Mouse (Mus musculus) hindbrain, embryonic 14.5 days (tissue): Measurements from ENCODE around the gene Pbx1. TPM values are rescaled to one million over a fixed set of nuclear protein-coding genes. Genes with fewer than 3 reads are reported as not detected.

Experiments used
- ATAC-seq: fragments of 200-750 bp; cut with Nextera tagmentation; 2 replicates; pipeline ENCODE4 v1.8.0; 2017; ENCODE audit warnings: moderate number of reproducible peaks, mild to moderate bottlenecking, moderate TSS enrichment, moderate library complexity; ENCODE audit not compliant: low FRiP score
- DNase-seq: peaks from one replicate; pipeline ENCODE4 v3.0.0-alpha.2; 2015; ENCODE audit warnings: low spot score
- H3K27ac ChIP-seq: fragments of 300-500 bp; sonication (generic); 2 replicates; pipeline ENCODE4 v1.5.1; 2014; ENCODE audit warnings: mild to moderate bottlenecking, moderate library complexity
- H3K27me3 ChIP-seq: fragments of 300-500 bp; sonication (generic); 2 replicates; pipeline ENCODE4 v1.6.1; 2014; ENCODE audit warnings: mild to moderate bottlenecking, low read length, mixed read lengths; ENCODE audit not compliant: control insufficient read depth, insufficient read depth
- H3K36me3 ChIP-seq: fragments of 300-500 bp; sonication (generic); replicated peaks from 2 replicates; pipeline ENCODE4 v1.6.1; 2014; ENCODE audit not compliant: control insufficient read depth, insufficient read depth
- H3K4me1 ChIP-seq: fragments of 300-500 bp; sonication (generic); replicated peaks from 2 replicates; pipeline ENCODE4 v1.6.1; 2014; ENCODE audit warnings: antibody characterized with exemption, low read length, mixed read lengths; ENCODE audit not compliant: control insufficient read depth, insufficient read depth
- H3K4me2 ChIP-seq: fragments of 300-500 bp; sonication (generic); replicated peaks from 2 replicates; pipeline ENCODE4 v1.6.1; 2014; ENCODE audit warnings: mild to moderate bottlenecking, moderate library complexity
- H3K4me3 ChIP-seq: fragments of 300-500 bp; sonication (generic); replicated peaks from 2 replicates; pipeline ENCODE4 v1.5.1; 2014; ENCODE audit warnings: mild to moderate bottlenecking, low read length
- H3K9ac ChIP-seq: fragments of 300-500 bp; sonication (generic); 2 replicates; pipeline ENCODE4 v1.6.1; 2014
- H3K9me3 ChIP-seq: fragments of 300-500 bp; sonication (generic); 2 replicates; pipeline ENCODE4 v1.6.1; 2016; ENCODE audit warnings: low read length; ENCODE audit not compliant: control insufficient read depth
- WGBS: fragments of 180-500 bp; shearing (Covaris S2); extraction: QIAGEN DNeasy Blood & Tissue Kit; methylation state at CpG from one replicate; pipeline ENCODE4 v1.1.7; 2014; 5-methylcytosine and 5-hydroxymethylcytosine counted together
- polyA plus RNA-seq: library from polyadenylated mRNA; unstranded; fragments of >200 nt; fragmentation: Nextera tagmentation; extraction: Ambion mirVana; gene quantifications from 2 replicates; pipeline ENCODE4 v1.2.1, GENCODE M21; 2014

Pbx1 gene
- polyA plus RNA-seq, 1 experiment from 2014 or later = 46.3 TPM

DNA sequence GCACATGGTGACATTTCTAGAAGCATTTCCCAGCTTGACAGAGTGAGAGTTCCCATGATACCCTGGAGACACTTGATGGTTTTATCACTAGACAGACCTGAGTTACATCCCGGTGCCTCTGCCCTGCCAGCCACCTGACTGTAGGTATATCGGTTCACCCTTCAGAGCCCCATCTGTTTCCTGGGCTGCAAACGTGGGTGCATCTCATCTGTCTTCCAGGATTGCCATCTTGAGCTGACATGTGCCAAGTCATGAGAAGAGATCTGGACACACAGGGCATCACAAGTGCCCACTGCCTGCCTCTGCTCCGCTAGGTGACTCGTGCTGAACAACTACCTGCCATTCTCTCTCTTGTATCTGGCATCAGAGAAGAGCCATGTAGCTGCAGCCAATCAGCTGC, 196.0 kb downstream of the Pbx1 start:
- no peak overlapping the region for H3K4me3 ChIP-seq
- no peak overlapping the region for H3K9ac ChIP-seq
- no peak overlapping the region for H3K27ac ChIP-seq
- no peaks in the 10 kb centered on the region for H3K27me3 ChIP-seq
- no peaks in the 10 kb centered on the region for H3K36me3 ChIP-seq
- H3K4me1 ChIP-seq = peaks cover 18% of the 10 kb centered on the region
- DNase-seq (no peak), ATAC-seq (no peak)
- whole genome bisulfite sequencing = 86% methylated on average over 5 of the region's 5 CpGs
- H3K4me2 ChIP-seq = no peak overlapping the region
- no peaks in the 10 kb centered on the region for H3K9me3 ChIP-seq

DNA sequence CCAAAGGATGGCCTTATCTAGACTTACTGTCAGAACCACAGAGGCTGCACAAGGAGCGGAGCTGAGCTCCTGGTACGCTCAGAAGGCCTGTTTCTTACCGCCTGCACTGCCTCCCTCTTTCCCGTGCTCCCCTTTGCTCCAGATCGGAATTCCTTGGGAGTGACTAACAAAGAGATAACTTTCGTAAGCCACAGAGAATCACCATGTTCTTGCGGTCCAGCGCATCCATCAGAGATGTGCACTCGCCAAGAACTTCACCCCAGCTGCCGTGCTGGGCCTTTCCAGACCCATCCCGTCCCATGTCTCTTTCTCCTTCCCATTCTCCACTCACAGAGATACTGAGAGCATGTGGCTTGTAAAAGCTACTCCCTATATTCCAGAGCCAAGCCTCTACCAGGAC, 197.7 kb downstream of the Pbx1 start:
- no peaks in the 10 kb centered on the region for H3K9me3 ChIP-seq
- H3K4me3 ChIP-seq = no peak overlapping the region
- H3K4me2 ChIP-seq = no peak overlapping the region
- ATAC-seq = no peak
- H3K27ac ChIP-seq = no peak overlapping the region
- peaks cover 20% of the 10 kb centered on the region for H3K4me1 ChIP-seq
- DNase-seq = no peak
- no peaks in the 10 kb centered on the region for H3K27me3 ChIP-seq
- 63% methylated on average over 11 of the region's 11 CpGs for WGBS
- no peak overlapping the region for H3K9ac ChIP-seq
- H3K36me3 ChIP-seq = no peaks in the 10 kb centered on the region

DNA sequence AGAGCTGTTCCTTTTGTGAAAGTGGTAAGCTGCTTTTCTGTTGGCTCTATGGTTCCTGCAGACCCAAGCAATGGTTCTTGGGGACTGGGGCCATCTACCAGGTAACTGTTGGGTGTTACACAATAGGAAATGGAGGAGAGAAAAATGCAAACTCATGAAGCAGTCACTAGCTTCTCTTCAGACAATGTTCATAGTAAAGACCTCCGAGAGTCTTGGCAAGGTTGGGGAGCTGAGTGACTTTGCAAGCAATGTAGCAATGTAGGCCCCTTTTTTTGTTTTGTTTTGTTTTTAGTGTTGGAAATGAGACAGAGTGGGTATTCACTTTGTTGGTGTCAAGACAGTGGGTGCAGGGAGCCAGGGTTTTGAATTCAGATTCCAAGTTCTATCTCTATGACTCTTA, 198.9 kb downstream of the Pbx1 start:
- H3K9ac ChIP-seq = no peak overlapping the region
- H3K27me3 ChIP-seq = no peaks in the 10 kb centered on the region
- ATAC-seq (no peak), DNase-seq (no peak)
- H3K27ac ChIP-seq = no peak overlapping the region
- no peak overlapping the region for H3K4me3 ChIP-seq
- peaks cover 20% of the 10 kb centered on the region for H3K4me1 ChIP-seq
- 85% methylated on average over 1 of the region's 1 CpGs for WGBS
- no peaks in the 10 kb centered on the region for H3K9me3 ChIP-seq
- no peaks in the 10 kb centered on the region for H3K36me3 ChIP-seq
- no peak overlapping the region for H3K4me2 ChIP-seq

DNA sequence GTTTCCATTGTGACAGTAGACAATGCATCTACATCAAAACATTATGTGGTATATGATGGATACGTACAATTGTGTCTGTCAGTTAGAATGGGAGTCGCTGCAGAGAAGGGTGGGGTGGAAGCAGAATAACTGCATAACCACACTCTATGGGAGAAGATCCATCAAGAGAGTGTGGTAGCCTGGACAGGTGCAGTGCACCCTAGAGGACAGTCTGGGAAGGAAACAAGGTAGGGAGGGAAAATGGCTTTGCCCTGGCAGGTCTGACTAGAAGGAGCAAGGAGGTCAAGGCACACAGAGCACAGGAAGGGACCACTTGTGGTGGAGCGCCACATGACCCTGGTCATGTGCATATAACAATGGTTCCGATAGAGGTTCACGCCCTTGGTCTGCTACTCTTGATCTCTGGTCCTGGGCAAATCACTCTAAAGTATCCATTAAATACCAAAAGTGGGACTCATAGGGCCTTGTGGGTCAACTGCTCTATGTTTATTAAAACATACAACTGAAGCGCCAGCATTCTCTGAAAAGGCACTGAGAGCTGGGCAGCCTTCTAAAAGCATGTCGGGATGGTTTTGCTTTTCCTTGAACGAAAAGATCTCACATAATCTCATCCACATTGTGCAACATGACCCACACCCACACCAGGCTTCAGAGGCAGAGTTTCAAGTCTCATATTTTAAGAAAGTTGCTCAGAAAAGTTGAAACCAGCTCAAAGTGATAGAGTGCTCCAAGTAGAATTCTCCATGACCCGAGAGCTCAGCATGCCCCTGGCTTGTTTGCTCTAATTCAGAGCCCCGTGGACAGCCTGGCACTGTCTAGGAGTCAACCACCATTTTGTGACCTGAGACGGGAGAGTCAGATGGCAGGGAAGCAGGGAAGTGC, 200.3 kb downstream of the Pbx1 start:
- Histone ChIP-seq H3K9me3 (no peaks in the 10 kb centered on the region), H3K4me3 (no peak overlapping the region), H3K27ac (0 out of 2 replicates have a peak overlapping the region, but pooled peaks have one; percentile 65), H3K27me3 (no peaks in the 10 kb centered on the region), H3K36me3 (no peaks in the 10 kb centered on the region), H3K9ac (no peak overlapping the region), H3K4me1 (peaks cover 14% of the 10 kb centered on the region), H3K4me2 (no peak overlapping the region)
- DNase-seq (no peak), ATAC-seq (no peak)
- WGBS = 92% methylated on average over 11 of the region's 11 CpGs

DNA sequence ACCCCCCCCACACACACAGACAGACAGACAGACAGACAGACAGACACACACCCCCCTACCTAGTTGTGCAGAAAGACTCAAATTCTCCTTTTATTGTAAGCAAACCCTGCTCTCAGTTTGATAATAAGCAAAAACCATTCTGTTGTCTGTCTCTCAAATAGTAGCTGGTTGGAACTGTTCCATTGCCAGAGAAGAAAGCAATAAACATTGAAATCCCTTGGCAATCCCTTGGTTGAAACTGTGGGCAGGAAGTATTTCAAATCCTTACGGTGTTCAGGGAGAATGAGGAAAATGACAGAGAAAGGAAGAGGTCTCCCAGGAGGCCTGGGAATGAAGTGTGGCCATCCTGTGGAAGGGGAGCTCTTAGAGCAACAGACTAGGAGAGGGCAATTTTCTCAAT, 201.2 kb downstream of the Pbx1 start:
- H3K27ac ChIP-seq = peak overlapping the region; percentile 65
- no peak overlapping the region for H3K4me3 ChIP-seq
- no peaks in the 10 kb centered on the region for H3K9me3 ChIP-seq
- no peak for DNase-seq
- H3K36me3 ChIP-seq = no peaks in the 10 kb centered on the region
- no peak overlapping the region for H3K9ac ChIP-seq
- H3K4me2 ChIP-seq = no peak overlapping the region
- 11% methylated on average over 1 of the region's 1 CpGs for WGBS
- no peaks in the 10 kb centered on the region for H3K27me3 ChIP-seq
- peaks cover 19% of the 10 kb centered on the region for H3K4me1 ChIP-seq
- no peak for ATAC-seq

DNA sequence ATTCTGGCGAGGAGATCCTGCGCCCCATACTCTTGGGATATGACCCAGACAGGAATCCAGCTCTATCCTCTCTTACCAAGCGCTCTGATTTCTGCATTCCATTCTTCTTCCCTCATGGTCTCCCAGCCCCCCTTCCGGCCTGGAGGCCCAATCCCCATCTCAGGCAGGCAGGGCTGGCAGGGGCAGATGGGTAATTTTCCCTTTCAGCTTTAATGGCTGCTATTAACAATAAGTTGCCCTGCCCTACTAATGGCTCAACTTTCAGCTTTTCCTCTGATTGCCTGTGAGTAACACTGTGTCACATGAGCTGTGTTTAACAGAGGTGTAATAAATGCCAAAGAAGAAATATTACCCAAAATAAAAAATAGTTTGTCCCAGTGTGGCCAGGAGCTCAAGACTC, 201.9 kb downstream of the Pbx1 start:
- peaks cover 19% of the 10 kb centered on the region for H3K4me1 ChIP-seq
- H3K36me3 ChIP-seq = no peaks in the 10 kb centered on the region
- H3K9ac ChIP-seq = no peak overlapping the region
- peak overlapping the region; percentile 65 for H3K27ac ChIP-seq
- DNase-seq = no peak
- no peak for ATAC-seq
- no peaks in the 10 kb centered on the region for H3K9me3 ChIP-seq
- no peak overlapping the region for H3K4me2 ChIP-seq
- H3K4me3 ChIP-seq = no peak overlapping the region
- WGBS = 47% methylated on average over 4 of the region's 4 CpGs
- H3K27me3 ChIP-seq = no peaks in the 10 kb centered on the region

DNA sequence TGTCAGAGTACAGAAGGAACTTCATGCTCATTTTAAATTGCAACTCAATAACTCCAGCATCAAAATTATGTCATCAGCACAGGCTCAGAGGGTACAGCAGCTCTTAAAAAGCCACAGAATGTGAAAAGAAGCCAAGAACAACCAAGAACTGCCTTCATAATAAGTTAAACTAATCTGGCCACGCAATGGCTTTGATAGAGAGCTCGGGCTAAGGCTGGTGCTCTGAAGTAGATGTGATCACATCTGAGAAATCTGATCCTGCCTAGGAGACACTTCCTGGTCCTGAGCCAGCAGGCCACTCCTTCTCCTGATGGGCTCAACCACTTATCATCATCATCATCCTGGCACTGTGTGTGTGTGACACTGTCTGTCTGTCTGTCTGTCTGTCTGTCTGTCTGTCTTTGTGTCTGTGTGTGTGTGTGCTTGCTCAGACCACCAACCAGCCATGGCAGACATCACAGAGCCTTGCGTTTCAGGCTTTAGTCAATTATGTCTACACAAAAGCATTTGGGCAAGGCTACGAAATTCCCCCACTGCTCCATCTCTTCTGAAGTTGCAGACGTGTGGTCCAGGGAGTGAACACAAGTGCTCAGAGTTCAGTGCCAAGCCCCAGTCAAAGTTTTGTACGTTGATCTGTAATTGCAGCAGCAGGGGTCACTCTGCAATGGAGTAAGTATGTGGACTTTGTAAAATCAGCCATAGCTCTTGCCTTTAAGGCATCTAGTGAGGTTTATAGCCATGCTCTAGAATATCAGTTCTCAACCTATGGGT, 203.1 kb downstream of the Pbx1 start:
- no peak overlapping the region for H3K27ac ChIP-seq
- 78% methylated on average over 6 of the region's 6 CpGs for WGBS

DNA sequence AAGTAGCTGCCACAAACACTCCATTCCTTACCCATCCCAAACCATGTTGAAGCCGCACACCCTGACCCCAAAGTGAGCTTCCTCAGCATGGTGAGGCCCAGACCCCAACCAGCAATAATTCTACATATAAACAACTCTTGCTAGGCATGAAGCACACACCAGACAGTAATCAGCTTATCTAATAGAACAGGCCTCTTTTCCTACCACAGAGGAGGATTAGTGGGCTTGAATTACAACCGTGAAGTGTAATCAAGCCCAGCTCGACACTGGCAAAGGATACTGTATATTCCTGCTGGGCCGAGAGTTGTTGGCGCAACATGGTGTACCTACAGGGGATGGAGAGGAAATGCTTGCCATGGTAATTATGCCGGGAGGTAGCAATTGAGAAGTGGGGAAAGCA, 205.9 kb downstream of the Pbx1 start:
- no peaks in the 10 kb centered on the region for H3K9me3 ChIP-seq
- no peaks in the 10 kb centered on the region for H3K36me3 ChIP-seq
- H3K4me2 ChIP-seq = no peak overlapping the region
- DNase-seq (no peak), ATAC-seq (peak; percentile 47; the same call in 1 of the 2 replicates)
- no peak overlapping the region for H3K27ac ChIP-seq
- WGBS = 40% methylated on average over 6 of the region's 6 CpGs
- no peak overlapping the region for H3K9ac ChIP-seq
- peaks cover 25% of the 10 kb centered on the region for H3K4me1 ChIP-seq
- H3K4me3 ChIP-seq = no peak overlapping the region
- no peaks in the 10 kb centered on the region for H3K27me3 ChIP-seq

More for the DNA sequence above, 203.1 kb downstream of the Pbx1 start:
- H3K4me2 ChIP-seq = no peak overlapping the region
- DNase-seq (no peak), ATAC-seq (no peak)
- peaks cover 19% of the 10 kb centered on the region for H3K4me1 ChIP-seq
- H3K4me3 ChIP-seq = no peak overlapping the region
- H3K36me3 ChIP-seq = no peaks in the 10 kb centered on the region
- H3K27me3 ChIP-seq = no peaks in the 10 kb centered on the region
- H3K9me3 ChIP-seq = no peaks in the 10 kb centered on the region
- no peak overlapping the region for H3K9ac ChIP-seq

DNA sequence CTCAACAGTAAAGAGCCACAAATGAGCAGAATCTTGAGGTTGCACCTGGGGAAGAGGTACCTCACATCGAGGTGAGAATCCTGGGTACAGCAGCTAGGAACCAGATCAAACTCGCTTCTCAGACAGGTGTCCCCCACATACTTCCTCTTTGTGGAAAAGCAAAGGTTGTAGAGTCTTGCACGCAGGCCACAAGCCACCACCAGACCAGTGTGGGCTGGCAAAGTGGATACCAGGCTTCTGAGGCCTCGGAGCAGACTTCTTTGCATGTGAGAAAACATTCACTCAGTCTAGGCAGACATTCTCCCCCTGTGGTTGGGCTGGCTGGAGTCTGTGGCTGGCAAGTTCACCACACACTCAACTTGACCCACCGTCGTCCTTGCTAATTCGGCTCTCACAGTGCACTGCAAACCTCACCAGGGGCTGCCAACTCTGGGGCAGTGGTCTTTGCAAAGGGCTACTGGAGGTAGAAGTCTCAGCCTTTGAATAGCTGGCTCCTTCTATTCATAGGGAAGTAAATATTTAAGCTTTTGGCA, 206.4 kb downstream of the Pbx1 start:
- no peaks in the 10 kb centered on the region for H3K9me3 ChIP-seq
- no peaks in the 10 kb centered on the region for H3K36me3 ChIP-seq
- no peak overlapping the region for H3K9ac ChIP-seq
- H3K4me1 ChIP-seq = peaks cover 25% of the 10 kb centered on the region
- no peak overlapping the region for H3K4me3 ChIP-seq
- 78% methylated on average over 7 of the region's 7 CpGs for WGBS
- ATAC-seq (no peak), DNase-seq (no peak)
- no peak overlapping the region for H3K4me2 ChIP-seq
- no peak overlapping the region for H3K27ac ChIP-seq
- no peaks in the 10 kb centered on the region for H3K27me3 ChIP-seq
